Mouse (Mus musculus) erythroblast, embryonic 14.5 days (primary cell): ENCODE measurements around the gene Retn.

Experiments
- GATA1 ChIP-seq: IDR thresholded peaks from 2 replicates; pipeline ENCODE4 v1.6.1; 2012; ENCODE audit warnings: low read length, inconsistent platforms, mixed read lengths
- TAL1 ChIP-seq: IDR thresholded peaks from 3 replicates; pipeline ENCODE4 v1.6.1; 2012; ENCODE audit warnings: low read length, inconsistent platforms, mixed read lengths

GRCm38 (mm10) chr8:3685422-3685821 lies 29.9 kb downstream of the Retn start:
- TF ChIP-seq GATA1 (no peak), TAL1 (no peak)
